Mouse (Mus musculus): ENCODE measurements around the gene Cacna1b. TPM values are rescaled to one million over a fixed set of nuclear protein-coding genes. Genes with fewer than 3 reads are reported as not detected.

Cacna1b gene
- polyA plus RNA-seq, 1 experiment from 2014 or later = 0.08 TPM

- Histone ChIP-seq H3K27ac (ENCODE audit: low read length) (no peak overlapping the region), H3K36me3 (ENCODE audit: insufficient read depth, low read length) (no peaks in the 10 kb centered on the region), H3K4me3 (ENCODE audit: low read depth, low read length) (no peak overlapping the region), H3K9me3 (ENCODE audit: low read length) (no peaks in the 10 kb centered on the region), H3K4me1 (ENCODE audit: insufficient read depth, low read depth, low read length) (no peaks in the 10 kb centered on the region), H3K27me3 (replicated peaks; ENCODE audit: insufficient read depth, low read length) (no peaks in the 10 kb centered on the region), H3K4me2 (replicated peaks; ENCODE audit: low read depth, low read length) (no peak overlapping the region), H3K9ac (replicated peaks; ENCODE audit: low read depth) (no peak overlapping the region)
- DNase-seq (ENCODE audit: low spot score) = peak; percentile 55
- peak; percentile 30; the same call in 1 of the 2 replicates for ATAC-seq
- 44% methylated on average over 6 of the region's 6 CpGs for WGBS
- TF ChIP-seq EP300 (IDR thresholded peaks at IDR 0.05) (no peak), CTCF (IDR thresholded peaks at IDR 0.05) (no peak)
Measured at GRCm38 (mm10) chr2:24659150-24659775, 103.7 kb downstream of the Cacna1b start.

- no peak overlapping the region for H3K4me3 ChIP-seq (ENCODE audit: low read depth, low read length)
- ATAC-seq (no peak), DNase-seq (ENCODE audit: low spot score) (no peak)
- TF ChIP-seq CTCF (IDR thresholded peaks at IDR 0.05) = no peak
- TF ChIP-seq EP300 (IDR thresholded peaks at IDR 0.05) = no peak
- no peak overlapping the region for H3K4me2 ChIP-seq (replicated peaks; ENCODE audit: low read depth, low read length)
- H3K9me3 ChIP-seq (ENCODE audit: low read length) = no peaks in the 10 kb centered on the region
- H3K27ac ChIP-seq (ENCODE audit: low read length) = no peak overlapping the region
- no peaks in the 10 kb centered on the region for H3K4me1 ChIP-seq (ENCODE audit: insufficient read depth, low read depth, low read length)
- H3K9ac ChIP-seq (replicated peaks; ENCODE audit: low read depth) = no peak overlapping the region
- 81% methylated on average over 6 of the region's 6 CpGs for WGBS
- no peaks in the 10 kb centered on the region for H3K36me3 ChIP-seq (ENCODE audit: insufficient read depth, low read length)
- H3K27me3 ChIP-seq (replicated peaks; ENCODE audit: insufficient read depth, low read length) = no peaks in the 10 kb centered on the region
Measured at GRCm38 (mm10) chr2:24648503-24648902, 114.4 kb downstream of the Cacna1b start.

GRCm38 (mm10) chr2:24646452-24647146 is 116.4 kb downstream of the Cacna1b start:
- TF ChIP-seq CTCF (IDR thresholded peaks at IDR 0.05) (no peak), EP300 (IDR thresholded peaks at IDR 0.05) (no peak)
- Histone ChIP-seq H3K4me1 (ENCODE audit: insufficient read depth, low read depth, low read length) (no peaks in the 10 kb centered on the region), H3K4me3 (ENCODE audit: low read depth, low read length) (no peak overlapping the region), H3K36me3 (ENCODE audit: insufficient read depth, low read length) (no peaks in the 10 kb centered on the region), H3K9me3 (ENCODE audit: low read length) (no peaks in the 10 kb centered on the region), H3K27me3 (replicated peaks; ENCODE audit: insufficient read depth, low read length) (no peaks in the 10 kb centered on the region), H3K9ac (replicated peaks; ENCODE audit: low read depth) (no peak overlapping the region), H3K27ac (ENCODE audit: low read length) (no peak overlapping the region), H3K4me2 (replicated peaks; ENCODE audit: low read depth, low read length) (no peak overlapping the region)
- no peak for ATAC-seq
- no peak for DNase-seq (ENCODE audit: low spot score)
- WGBS = 88% methylated on average over 5 of the region's 5 CpGs

GRCm38 (mm10) chr2:24642834-24643233 is 120.1 kb downstream of the Cacna1b start:
- Histone ChIP-seq H3K9ac (replicated peaks; ENCODE audit: low read depth) (no peak overlapping the region), H3K4me3 (ENCODE audit: low read depth, low read length) (no peak overlapping the region), H3K27ac (ENCODE audit: low read length) (no peak overlapping the region), H3K27me3 (replicated peaks; ENCODE audit: insufficient read depth, low read length) (no peaks in the 10 kb centered on the region), H3K36me3 (ENCODE audit: insufficient read depth, low read length) (no peaks in the 10 kb centered on the region), H3K4me1 (ENCODE audit: insufficient read depth, low read depth, low read length) (no peaks in the 10 kb centered on the region), H3K4me2 (replicated peaks; ENCODE audit: low read depth, low read length) (no peak overlapping the region), H3K9me3 (ENCODE audit: low read length) (no peaks in the 10 kb centered on the region)
- DNase-seq (ENCODE audit: low spot score) = no peak
- TF ChIP-seq CTCF (IDR thresholded peaks at IDR 0.05) = no peak
- no peak for TF ChIP-seq EP300 (IDR thresholded peaks at IDR 0.05)
- ATAC-seq = no peak
- WGBS = 81% methylated on average over 7 of the region's 7 CpGs

- Histone ChIP-seq H3K4me2 (replicated peaks; ENCODE audit: low read depth, low read length) (no peak overlapping the region), H3K36me3 (ENCODE audit: insufficient read depth, low read length) (no peaks in the 10 kb centered on the region), H3K4me1 (ENCODE audit: insufficient read depth, low read depth, low read length) (no peaks in the 10 kb centered on the region), H3K27me3 (replicated peaks; ENCODE audit: insufficient read depth, low read length) (no peaks in the 10 kb centered on the region), H3K9me3 (ENCODE audit: low read length) (no peaks in the 10 kb centered on the region), H3K27ac (ENCODE audit: low read length) (no peak overlapping the region), H3K4me3 (ENCODE audit: low read depth, low read length) (no peak overlapping the region), H3K9ac (replicated peaks; ENCODE audit: low read depth) (no peak overlapping the region)
- 68% methylated on average over 14 of the region's 14 CpGs for WGBS
- ATAC-seq (no peak), DNase-seq (ENCODE audit: low spot score) (no peak)
- TF ChIP-seq CTCF (IDR thresholded peaks at IDR 0.05) (no peak), EP300 (IDR thresholded peaks at IDR 0.05) (no peak)
Measured at GRCm38 (mm10) chr2:24638102-24638954, 124.6 kb downstream of the Cacna1b start.

- Histone ChIP-seq H3K9me3 (ENCODE audit: low read length) (no peaks in the 10 kb centered on the region), H3K36me3 (ENCODE audit: insufficient read depth, low read length) (no peaks in the 10 kb centered on the region), H3K9ac (replicated peaks; ENCODE audit: low read depth) (no peak overlapping the region), H3K27me3 (replicated peaks; ENCODE audit: insufficient read depth, low read length) (no peaks in the 10 kb centered on the region), H3K4me2 (replicated peaks; ENCODE audit: low read depth, low read length) (no peak overlapping the region), H3K27ac (ENCODE audit: low read length) (no peak overlapping the region), H3K4me3 (ENCODE audit: low read depth, low read length) (no peak overlapping the region), H3K4me1 (ENCODE audit: insufficient read depth, low read depth, low read length) (no peaks in the 10 kb centered on the region)
- ATAC-seq (peak; percentile 97), DNase-seq (ENCODE audit: low spot score) (peak; percentile 86)
- TF ChIP-seq EP300 (IDR thresholded peaks at IDR 0.05) = no peak
- no peak for TF ChIP-seq CTCF (IDR thresholded peaks at IDR 0.05)
- WGBS = 50% methylated on average over 6 of the region's 6 CpGs
Measured at GRCm38 (mm10) chr2:24633645-24634044, 129.3 kb downstream of the Cacna1b start.

All from lung, postnatal 0 days (tissue).